Mouse (Mus musculus) T-helper 1 cell (primary cell): Measurements from ENCODE around the gene Smarcad1.

Experiments used
- in situ Hi-C: fragments of 300-600 bp; cut with MboI, MseI; formaldehyde crosslinking; loops from one replicate; pipeline ENCODE4 v1.15.1; 2025; ENCODE audit warnings: high pct_unique_total_duplicates

The Smarcad1 gene

GRCm38 (mm10) chr6:65079139-65079538 lies 36.8 kb downstream of the Smarcad1 start:
- in situ Hi-C loops = no loop called here

GRCm38 (mm10) chr6:65114902-65115301 lies 72.5 kb downstream of the Smarcad1 start:
- in situ Hi-C loops = no loop called here

GRCm38 (mm10) chr6:65117540-65117939 lies 75.2 kb downstream of the Smarcad1 start:
- in situ Hi-C loops = no loop called here

- in situ Hi-C loops = loop anchor here (5.0 to 25.0 kb wide), 4 partner anchors 229 to 1411 kb away; partner anchors contain the start of gene Mad2l1
These were observed 83.8 kb downstream of the Smarcad1 start for GRCm38 (mm10) chr6:65126074-65126726.

- in situ Hi-C loops = loop anchor here (25.0 kb wide), 1 partner anchor 1405 kb away; the partner anchor contains the start of gene Mad2l1
These were observed 90.0 kb downstream of the Smarcad1 start for GRCm38 (mm10) chr6:65132376-65132775.

GRCm38 (mm10) chr6:65137802-65138201 lies 95.4 kb downstream of the Smarcad1 start:
- in situ Hi-C loops = loop anchor here (25.0 kb wide), 1 partner anchor 1399 kb away; the partner anchor contains the start of gene Mad2l1

GRCm38 (mm10) chr6:65138243-65138642 lies 95.9 kb downstream of the Smarcad1 start:
- in situ Hi-C loops = loop anchor here (25.0 kb wide), 1 partner anchor 1399 kb away; the partner anchor contains the start of gene Mad2l1

- in situ Hi-C loops = loop anchor here (25.0 kb wide), 1 partner anchor 1397 kb away; the partner anchor contains the start of gene Mad2l1
These were observed 97.8 kb downstream of the Smarcad1 start for GRCm38 (mm10) chr6:65140082-65140749.

GRCm38 (mm10) chr6:65140750-65141243 lies 98.4 kb downstream of the Smarcad1 start:
- in situ Hi-C loops = loop anchor here (25.0 kb wide), 1 partner anchor 1397 kb away; the partner anchor contains the start of gene Mad2l1

GRCm38 (mm10) chr6:65142316-65142715 lies 99.9 kb downstream of the Smarcad1 start:
- in situ Hi-C loops = loop anchor here (25.0 kb wide), 1 partner anchor 1395 kb away; the partner anchor contains the start of gene Mad2l1

- in situ Hi-C loops = loop anchor here (25.0 kb wide), 1 partner anchor 1393 kb away; the partner anchor contains the start of gene Mad2l1
These were observed 102.3 kb downstream of the Smarcad1 start, which contains the start of gene Hpgds for GRCm38 (mm10) chr6:65144621-65145205. Gene Hpgds (minus strand): TSS chr6:65144908.

- in situ Hi-C loops = loop anchor here (25.0 kb wide), 1 partner anchor 1391 kb away; the partner anchor contains the start of gene Mad2l1
These were observed 104.0 kb downstream of the Smarcad1 start for GRCm38 (mm10) chr6:65146363-65146762.

GRCm38 (mm10) chr6:65150703-65151102 lies 108.3 kb downstream of the Smarcad1 start:
- in situ Hi-C loops = no loop called here

- in situ Hi-C loops = no loop called here
These were observed 111.2 kb downstream of the Smarcad1 start for GRCm38 (mm10) chr6:65153570-65153969.

- in situ Hi-C loops = no loop called here
These were observed 114.7 kb downstream of the Smarcad1 start for GRCm38 (mm10) chr6:65157042-65157441.

- in situ Hi-C loops = no loop called here
These were observed 117.1 kb downstream of the Smarcad1 start for GRCm38 (mm10) chr6:65159381-65159942.

- in situ Hi-C loops = no loop called here
These were observed 121.8 kb downstream of the Smarcad1 start for GRCm38 (mm10) chr6:65164137-65164536.

GRCm38 (mm10) chr6:65164977-65165376 lies 122.6 kb downstream of the Smarcad1 start:
- in situ Hi-C loops = no loop called here
